ENCODE assay signal across 8 mouse cellular contexts in the genomic region with DNA sequence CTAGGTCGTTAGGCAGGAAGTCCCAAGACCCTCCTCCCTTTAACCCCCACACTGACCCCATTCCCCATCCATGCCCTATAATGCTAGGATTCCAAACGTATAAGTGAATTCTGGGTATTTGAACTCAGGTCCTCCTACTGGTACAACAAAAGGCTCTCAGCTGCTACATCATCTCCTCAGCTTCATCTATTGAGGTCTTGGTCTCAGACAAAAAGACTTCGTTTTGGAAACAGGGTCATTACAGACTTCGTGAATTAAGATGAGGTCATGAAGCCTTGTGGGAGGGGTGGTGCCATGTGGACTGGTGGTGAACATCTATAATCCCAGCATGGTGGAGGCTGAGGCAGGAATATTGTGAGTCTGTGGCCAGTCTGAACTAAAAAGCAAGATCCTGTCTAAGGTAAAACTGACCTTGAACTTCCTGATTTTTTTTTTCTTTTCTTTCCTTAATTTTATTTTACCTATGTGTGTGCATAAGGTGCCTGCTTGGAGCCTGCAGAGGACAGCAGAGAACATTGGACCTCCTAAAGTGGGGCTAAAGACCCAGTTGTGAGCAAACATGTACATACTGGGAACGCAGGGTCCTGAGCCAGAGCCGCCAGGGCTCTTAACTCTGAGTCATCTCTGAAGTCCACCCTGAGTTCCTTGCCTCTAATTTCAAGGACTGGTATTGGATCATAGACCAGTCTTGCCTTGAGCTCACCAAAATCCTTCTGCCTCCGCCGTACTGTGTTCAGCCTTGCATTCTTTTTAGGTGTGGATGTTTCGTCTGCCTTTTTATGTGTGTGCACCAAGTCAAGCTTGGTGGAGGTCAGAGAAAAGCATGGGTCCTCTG. TPM values are rescaled to one million over a fixed set of nuclear protein-coding genes. Genes with fewer than 3 reads are reported as not detected.
DNase-seq lines count a peak whose midpoint lies in the region; ATAC-seq lines count a peak whose summit lies in the region.

No protein-coding gene starts in this region.

- H3K9me3 ChIP-seq in heart, embryonic 12.5 days (replicated peaks) = no peaks in the 10 kb centered on the region
- no peaks in the 10 kb centered on the region for H3K9me3 ChIP-seq in ES-E14 (ENCODE audit: control insufficient read depth, insufficient read depth, low read depth, low read length)
- H3K9me3 ChIP-seq in forebrain, embryonic 16.5 days (ENCODE audit: control insufficient read depth, low read length) = no peaks in the 10 kb centered on the region

- peaks cover 33% of the 10 kb centered on the region for H3K4me1 ChIP-seq in heart, embryonic 12.5 days (replicated peaks)
- peaks cover 5 to 9% of the 10 kb centered on the region in 2 experiments for H3K4me1 ChIP-seq in ES-E14 (ENCODE audit: control insufficient read depth in 2 of 2, insufficient read depth in 2 of 2, low read length in 2 of 2, poor library complexity in 1 of 2)
- H3K4me1 ChIP-seq in forebrain, embryonic 16.5 days (replicated peaks; ENCODE audit: control insufficient read depth, insufficient read depth, low read length) = peaks cover 23% of the 10 kb centered on the region

- peaks cover 24% of the 10 kb centered on the region for H3K36me3 ChIP-seq in heart, embryonic 12.5 days
- peaks cover 19% of the 10 kb centered on the region for H3K36me3 ChIP-seq in ES-E14 (ENCODE audit: control insufficient read depth, insufficient read depth, low read length, poor library complexity, severe bottlenecking)
- peaks cover 12% of the 10 kb centered on the region for H3K36me3 ChIP-seq in forebrain, embryonic 16.5 days (ENCODE audit: control insufficient read depth, insufficient read depth)
- peaks cover 7% of the 10 kb centered on the region; the same call in 1 of the 2 replicates for H3K36me3 ChIP-seq in macrophage (ENCODE audit: inconsistent target)

- ATAC-seq in heart, embryonic 12.5 days (ENCODE audit: insufficient number of reproducible peaks, low FRiP score) = 0 out of 2 replicates have a peak, but pooled peaks have one; percentile 1
- ATAC-seq in forebrain, embryonic 16.5 days = no peak
- ATAC-seq in erythroid progenitor cell, adult 5-6 weeks (replicated peaks; ENCODE audit: low FRiP score, poor library complexity, severe bottlenecking) = no peak

- WGBS in heart, embryonic 12.5 days = 67% methylated on average over 9 of the region's 9 CpGs
- 56% methylated on average over 9 of the region's 9 CpGs for WGBS in forebrain, embryonic 16.5 days
- WGBS in macrophage (ENCODE audit: missing documents) = 64% methylated on average over 8 of the region's 9 CpGs

- H3K4me3 ChIP-seq in heart, embryonic 12.5 days = peak overlapping the region; percentile 87
- H3K4me3 ChIP-seq in ES-E14 (ENCODE audit: insufficient read depth in 1 of 2, low read depth in 1 of 2, low read length in 2 of 2, poor library complexity in 1 of 2, severe bottlenecking in 1 of 2) (peak overlapping the region; percentile 13 to 94), macrophage (ENCODE audit: inconsistent target) (no peak overlapping the region)
- H3K4me3 ChIP-seq in forebrain, embryonic 16.5 days (replicated peaks; ENCODE audit: low read length) = no peak overlapping the region

- peak overlapping the region; percentile 23; the same call in 1 of the 2 replicates for H3K9ac ChIP-seq in heart, embryonic 12.5 days
- H3K9ac ChIP-seq in ES-E14 (ENCODE audit: insufficient read depth, low read depth, low read length, poor library complexity, severe bottlenecking) = peak overlapping the region; percentile 36; the same call in 1 of the 2 replicates
- H3K9ac ChIP-seq in forebrain, embryonic 16.5 days (replicated peaks; ENCODE audit: low read depth, low read length) = no peak overlapping the region

- no peaks in the 10 kb centered on the region for H3K27me3 ChIP-seq in heart, embryonic 12.5 days (replicated peaks)
- H3K27me3 ChIP-seq in forebrain, embryonic 16.5 days (replicated peaks; ENCODE audit: control insufficient read depth, insufficient read depth, low read length) = no peaks in the 10 kb centered on the region

- H3K79me2 ChIP-seq in macrophage (ENCODE audit: inconsistent target) = no peaks in the 10 kb centered on the region

- H3K27ac ChIP-seq in heart, embryonic 12.5 days (ENCODE audit: poor library complexity, severe bottlenecking) = peak overlapping the region; percentile 59
- H3K27ac ChIP-seq in ES-E14 (ENCODE audit: insufficient read depth, low read depth, low read length, poor library complexity, severe bottlenecking) (peak overlapping the region; percentile 9), macrophage (peak overlapping the region; percentile 69)
- H3K27ac ChIP-seq in forebrain, embryonic 16.5 days (ENCODE audit: low read length) = no peak overlapping the region

- peak overlapping the region; percentile 96 for H3K4me2 ChIP-seq in heart, embryonic 12.5 days
- H3K4me2 ChIP-seq in forebrain, embryonic 16.5 days (ENCODE audit: low read length) = peak overlapping the region; percentile 8; the same call in 1 of the 2 replicates

- in situ Hi-C loops in ES-E14 (cut with MboI; ENCODE audit: low sequenced_read_pairs in 2 of 2, unreplicated experiment in 2 of 2) = no loop called here

- DNase-seq in heart, adult 8-10 months (ENCODE audit: low spot score) = no peak
- DNase-seq in ES-E14 (ENCODE audit: low read depth, low spot score) = no peak
- no peak for DNase-seq in layer of hippocampus, postnatal 36 days
- no peak for DNase-seq in adrenal gland, adult 2 months

RNA-seq across cellular contexts. Expression of gene Men1, which starts 0.8 kb away (rescaled TPM):
- 48.7 and 52.1 TPM in 2 replicates for polyA plus RNA-seq in heart, embryonic 12.5 days (2016; fragmentation: Nextera tagmentation; extraction: Ambion mirVana)
- 10 to 100 TPM in 3 of 4 experiments, 1 to 10 TPM in 1; 10.0 to 16.0 (median 12.3) TPM for total RNA-seq in heart, adult 8-10 months (2022)
- total RNA-seq in ES-E14 (2012; rRNA removed) = 60.4 and 65.6 TPM in 2 replicates
- 96.1 and 96.5 TPM in 2 replicates for polyA plus RNA-seq in forebrain, embryonic 16.5 days (2015; fragmentation: Nextera tagmentation; extraction: Ambion mirVana)
- total RNA-seq in macrophage (2018; cell fraction: chromatin; rRNA removed) = 10 to 100 TPM in 19 of 26 experiments, 1 to 10 TPM in 7; 5.0 to 40.8 (median 13.3) TPM
- total RNA-seq in macrophage (2018; cell fraction: cytosol; rRNA removed) = 10 to 100 TPM in 24 of 26 experiments, 1 to 10 TPM in 2; 9.1 to 21.5 (median 17.3) TPM
- total RNA-seq in macrophage (2018; cell fraction: nucleus; rRNA removed) = 10 to 100 TPM in 23 of 26 experiments, 1 to 10 TPM in 3; 6.5 to 62.9 (median 14.9) TPM
- 16.4 to 22.0 TPM (median 21.4 TPM) in 3 replicates for polyA plus RNA-seq in macrophage (2018)
- total RNA-seq in layer of hippocampus, postnatal 36 days (2021) = 10 to 100 TPM; 63.3 to 69.8 TPM
- 5.4 and 23.9 TPM in 2 replicates for total RNA-seq in erythroid progenitor cell, adult 5-6 weeks (2015; ENCODE audit: low replicate concordance)
- total RNA-seq in erythroid progenitor cell, adult 5-6 weeks (2017; ENCODE audit: low replicate concordance) = 10.0 and 17.1 TPM in 2 replicates
- total RNA-seq in adrenal gland, adult 2 months (2021) = 10 to 100 TPM; 54.6 to 54.8 TPM
- 71.1 and 71.2 TPM in 2 replicates for polyA plus RNA-seq in adrenal gland, adult 2 months (2012; rRNA removed)

RNA-seq across cellular contexts. Expression of gene Map4k2, which starts 7.0 kb away (rescaled TPM):
- 14.1 and 15.7 TPM in 2 replicates for polyA plus RNA-seq in heart, embryonic 12.5 days (2016; fragmentation: Nextera tagmentation; extraction: Ambion mirVana)
- total RNA-seq in heart, adult 8-10 months (2022) = 10 to 100 TPM; 33.4 to 44.4 (median 34.7) TPM
- 29.4 and 43.6 TPM in 2 replicates for total RNA-seq in ES-E14 (2012; rRNA removed)
- polyA plus RNA-seq in forebrain, embryonic 16.5 days (2015; fragmentation: Nextera tagmentation; extraction: Ambion mirVana) = 12.3 and 21.2 TPM in 2 replicates
- total RNA-seq in macrophage (2018; cell fraction: chromatin; rRNA removed) = 100 to 1,000 TPM in 7 of 26 experiments, 10 to 100 TPM in 19; 36.0 to 138 (median 82.2) TPM
- total RNA-seq in macrophage (2018; cell fraction: cytosol; rRNA removed) = 10 to 100 TPM in 3 of 26 experiments, 1 to 10 TPM in 23; 5.7 to 12.4 (median 8.4) TPM
- total RNA-seq in macrophage (2018; cell fraction: nucleus; rRNA removed) = 10 to 100 TPM; 16.9 to 81.8 (median 38.2) TPM
- polyA plus RNA-seq in macrophage (2018) = 6.8 to 15.8 TPM (median 8.5 TPM) in 3 replicates
- 10 to 100 TPM; 74.9 to 87.7 TPM for total RNA-seq in layer of hippocampus, postnatal 36 days (2021)
- 14.7 and 19.8 TPM in 2 replicates for total RNA-seq in erythroid progenitor cell, adult 5-6 weeks (2015; ENCODE audit: low replicate concordance)
- 19.4 and 37.7 TPM in 2 replicates for total RNA-seq in erythroid progenitor cell, adult 5-6 weeks (2017; ENCODE audit: low replicate concordance)
- 10 to 100 TPM; 36.1 to 38.5 TPM for total RNA-seq in adrenal gland, adult 2 months (2021)
- polyA plus RNA-seq in adrenal gland, adult 2 months (2012; rRNA removed) = 150 and 161 TPM in 2 replicates

RNA-seq across cellular contexts. Expression of gene Cdc42bpg, which starts 27.7 kb away (rescaled TPM):
- polyA plus RNA-seq in heart, embryonic 12.5 days (2016; fragmentation: Nextera tagmentation; extraction: Ambion mirVana) = 0.34 and 0.44 TPM in 2 replicates
- total RNA-seq in heart, adult 8-10 months (2022) = 10 to 100 TPM; 14.7 to 17.1 (median 15.4) TPM
- 35.5 and 48.4 TPM in 2 replicates for total RNA-seq in ES-E14 (2012; rRNA removed)
- polyA plus RNA-seq in forebrain, embryonic 16.5 days (2015; fragmentation: Nextera tagmentation; extraction: Ambion mirVana) = 0.52 and 1.1 TPM in 2 replicates
- 10 to 100 TPM in 23 of 26 experiments, 1 to 10 TPM in 3; 7.2 to 46.1 (median 15.0) TPM for total RNA-seq in macrophage (2018; cell fraction: chromatin; rRNA removed)
- 1 to 10 TPM; 2.1 to 4.4 (median 3.3) TPM for total RNA-seq in macrophage (2018; cell fraction: cytosol; rRNA removed)
- 10 to 100 TPM in 8 of 26 experiments, 1 to 10 TPM in 18; 5.7 to 31.4 (median 9.1) TPM for total RNA-seq in macrophage (2018; cell fraction: nucleus; rRNA removed)
- polyA plus RNA-seq in macrophage (2018) = 1.3 to 3.5 TPM (median 2.8 TPM) in 3 replicates
- 1 to 10 TPM; 4.3 to 6.9 TPM for total RNA-seq in layer of hippocampus, postnatal 36 days (2021)
- 0.36 TPM in 1 of 2 replicates, not detected in the other for total RNA-seq in erythroid progenitor cell, adult 5-6 weeks (2015; ENCODE audit: low replicate concordance)
- 1.4 and 1.5 TPM in 2 replicates for total RNA-seq in erythroid progenitor cell, adult 5-6 weeks (2017; ENCODE audit: low replicate concordance)
- 10 to 100 TPM; 14.4 to 24.6 TPM for total RNA-seq in adrenal gland, adult 2 months (2021)
- 23.7 and 26.6 TPM in 2 replicates for polyA plus RNA-seq in adrenal gland, adult 2 months (2012; rRNA removed)

RNA-seq across cellular contexts. Expression of gene Sf1, which starts 29.5 kb away (rescaled TPM):
- 127 and 130 TPM in 2 replicates for polyA plus RNA-seq in heart, embryonic 12.5 days (2016; fragmentation: Nextera tagmentation; extraction: Ambion mirVana)
- total RNA-seq in heart, adult 8-10 months (2022) = 100 to 1,000 TPM in 1 of 4 experiments, 10 to 100 TPM in 3; 84.3 to 103 (median 91.3) TPM
- total RNA-seq in ES-E14 (2012; rRNA removed) = 150 and 164 TPM in 2 replicates
- polyA plus RNA-seq in forebrain, embryonic 16.5 days (2015; fragmentation: Nextera tagmentation; extraction: Ambion mirVana) = 122 and 127 TPM in 2 replicates
- 100 to 1,000 TPM; 332 to 732 (median 556) TPM for total RNA-seq in macrophage (2018; cell fraction: chromatin; rRNA removed)
- total RNA-seq in macrophage (2018; cell fraction: cytosol; rRNA removed) = 100 to 1,000 TPM in 16 of 26 experiments, 10 to 100 TPM in 10; 75.0 to 160 (median 109) TPM
- total RNA-seq in macrophage (2018; cell fraction: nucleus; rRNA removed) = 100 to 1,000 TPM; 189 to 372 (median 269) TPM
- 95.2 to 156 TPM (median 120 TPM) in 3 replicates for polyA plus RNA-seq in macrophage (2018)
- 100 to 1,000 TPM; 188 to 222 TPM for total RNA-seq in layer of hippocampus, postnatal 36 days (2021)
- total RNA-seq in erythroid progenitor cell, adult 5-6 weeks (2015; ENCODE audit: low replicate concordance) = 145 and 153 TPM in 2 replicates
- total RNA-seq in erythroid progenitor cell, adult 5-6 weeks (2017; ENCODE audit: low replicate concordance) = 171 and 223 TPM in 2 replicates
- 100 to 1,000 TPM; 141 to 286 TPM for total RNA-seq in adrenal gland, adult 2 months (2021)
- 346 and 350 TPM in 2 replicates for polyA plus RNA-seq in adrenal gland, adult 2 months (2012; rRNA removed)

RNA-seq across cellular contexts. Expression of gene Pygm, which starts 50.2 kb away (rescaled TPM):
- polyA plus RNA-seq in heart, embryonic 12.5 days (2016; fragmentation: Nextera tagmentation; extraction: Ambion mirVana) = 224 and 234 TPM in 2 replicates
- 1,000 to 10,000 TPM; 1,301 to 1,379 (median 1,330) TPM for total RNA-seq in heart, adult 8-10 months (2022)
- total RNA-seq in ES-E14 (2012; rRNA removed) = 3.7 and 4.6 TPM in 2 replicates
- 2.4 and 2.8 TPM in 2 replicates for polyA plus RNA-seq in forebrain, embryonic 16.5 days (2015; fragmentation: Nextera tagmentation; extraction: Ambion mirVana)
- total RNA-seq in macrophage (2018; cell fraction: chromatin; rRNA removed) = 10 to 100 TPM in 23 of 26 experiments, 1 to 10 TPM in 3; 4.1 to 60.1 (median 22.4) TPM
- 1 to 10 TPM in 3 of 26 experiments, under 1 TPM in 23; 0.06 to 1.9 (median 0.37) TPM for total RNA-seq in macrophage (2018; cell fraction: cytosol; rRNA removed)
- 10 to 100 TPM in 15 of 26 experiments, 1 to 10 TPM in 11; 1.5 to 26.8 (median 11.0) TPM for total RNA-seq in macrophage (2018; cell fraction: nucleus; rRNA removed)
- polyA plus RNA-seq in macrophage (2018) = 0.21 to 0.59 TPM (median 0.39 TPM) in 3 replicates
- 10 to 100 TPM; 18.3 to 22.1 TPM for total RNA-seq in layer of hippocampus, postnatal 36 days (2021)
- 2.2 and 4.6 TPM in 2 replicates for total RNA-seq in erythroid progenitor cell, adult 5-6 weeks (2015; ENCODE audit: low replicate concordance)
- 0.64 and 2.6 TPM in 2 replicates for total RNA-seq in erythroid progenitor cell, adult 5-6 weeks (2017; ENCODE audit: low replicate concordance)
- total RNA-seq in adrenal gland, adult 2 months (2021) = 10 to 100 TPM; 48.3 to 94.0 TPM
- 97.8 and 115 TPM in 2 replicates for polyA plus RNA-seq in adrenal gland, adult 2 months (2012; rRNA removed)

Comparison
In these comparisons a context has a peak if more than half of its experiments do, and no peak if none do; other contexts are left out.
1. H3K4me3 ChIP-seq: peak in heart, embryonic 12.5 days (single experiment) and ES-E14 (2 of 2); none in forebrain, embryonic 16.5 days (single experiment) and macrophage (single experiment).